Comparison of ENCODE assay signal across 12 mouse cellular contexts in the genomic region with DNA sequence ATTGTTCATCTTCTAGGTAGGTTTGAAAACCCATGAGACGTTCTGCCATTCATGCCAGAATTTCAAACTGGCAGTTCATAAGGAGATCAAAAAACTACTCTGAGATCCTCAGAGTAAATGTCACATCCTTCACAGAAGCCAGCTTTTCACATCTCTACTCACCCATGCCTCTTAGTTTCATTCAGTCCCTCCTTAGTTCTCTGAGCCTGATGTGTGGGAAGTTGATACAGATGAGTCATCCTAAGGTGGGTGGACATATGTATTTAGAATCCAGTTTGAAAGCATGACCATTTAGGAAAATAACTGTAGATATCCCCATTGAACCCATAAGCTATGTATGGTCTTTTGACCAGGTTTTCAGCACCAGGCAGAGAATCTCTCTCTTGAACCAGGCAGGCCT.
"Had no signal": no experiment of that assay in that cellular context is flagged by ENCODE, and none has a peak within 500 bp of the region (broad histone marks: within the 10 kb centered on the region; RNA-seq: fewer than 3 reads in every experiment).

No protein-coding gene starts in this region.

- DNase-seq: lung, adult 18-20 months; lung, embryonic 14.5 days; lung, postnatal 10 days; lung, postnatal 4 days; midbrain, embryonic 14.5 days; retina, postnatal 1 day; right cerebral cortex, postnatal 14 days; spleen, adult 18-20 months; thymus, adult 2 months; thymus, postnatal 25 days; thymus, postnatal 4 days had no signal

- ATAC-seq: midbrain, embryonic 16.5 days had no signal
